Mouse (Mus musculus): Measurements from ENCODE around the gene Cenpm. TPM values are rescaled to one million over a fixed set of nuclear protein-coding genes. Genes with fewer than 3 reads are reported as not detected.

Cenpm gene
- total and polyA plus RNA-seq, 2 experiments from 2014 or later: 10.2 to 17.9 TPM

GRCm38 (mm10) chr15:82268783-82269182, 24.2 kb upstream of the Cenpm start:
- WGBS: 84% methylated on average over 9 of the region's 9 CpGs
- H3K4me1 ChIP-seq (ENCODE audit: insufficient read depth, low read length): peaks cover 12% of the 10 kb centered on the region; the same call in 1 of the 2 replicates
- ATAC-seq (ENCODE audit: low FRiP score): 0 out of 2 replicates have a peak, but pooled peaks have one; percentile 17

GRCm38 (mm10) chr15:82268185-82268584, 23.6 kb upstream of the Cenpm start:
- WGBS: 3% methylated on average over 3 of the region's 3 CpGs
- DNase-seq (ENCODE audit: low spot score): peak; percentile 75
- Histone ChIP-seq H3K36me3 (ENCODE audit: insufficient read depth, low read length) (no peaks in the 10 kb centered on the region), H3K4me2 (ENCODE audit: low read depth, low read length, poor library complexity, severe bottlenecking) (no peak overlapping the region), H3K9me3 (ENCODE audit: low read length) (no peaks in the 10 kb centered on the region), H3K27ac (ENCODE audit: low read depth, low read length) (peak overlapping the region; percentile 63; the same call in 1 of the 2 replicates), H3K27me3 (ENCODE audit: insufficient read depth, low read length) (no peaks in the 10 kb centered on the region), H3K4me3 (ENCODE audit: low read depth, low read length) (no peak overlapping the region), H3K9ac (replicated peaks; ENCODE audit: low read length, poor library complexity, severe bottlenecking) (no peak overlapping the region), H3K4me1 (ENCODE audit: insufficient read depth, low read length) (peaks cover 12% of the 10 kb centered on the region; the same call in 1 of the 2 replicates)
- TF ChIP-seq CTCF (IDR thresholded peaks at IDR 0.05): no peak
- ATAC-seq (ENCODE audit: low FRiP score): no peak

More at GRCm38 (mm10) chr15:82268783-82269182, 24.2 kb upstream of the Cenpm start:
- H3K9ac ChIP-seq (replicated peaks; ENCODE audit: low read length, poor library complexity, severe bottlenecking): no peak overlapping the region
- no peak for TF ChIP-seq CTCF (IDR thresholded peaks at IDR 0.05)
- H3K27me3 ChIP-seq (ENCODE audit: insufficient read depth, low read length): no peaks in the 10 kb centered on the region
- no peaks in the 10 kb centered on the region for H3K36me3 ChIP-seq (ENCODE audit: insufficient read depth, low read length)
- H3K4me3 ChIP-seq (ENCODE audit: low read depth, low read length): no peak overlapping the region
- H3K9me3 ChIP-seq (ENCODE audit: low read length): no peaks in the 10 kb centered on the region
- H3K4me2 ChIP-seq (ENCODE audit: low read depth, low read length, poor library complexity, severe bottlenecking): no peak overlapping the region
- H3K27ac ChIP-seq (ENCODE audit: low read depth, low read length): peak overlapping the region; percentile 51; the same call in 1 of the 2 replicates
- DNase-seq (ENCODE audit: low spot score): peak; percentile 69

GRCm38 (mm10) chr15:82266356-82266755, 21.8 kb upstream of the Cenpm start:
- Histone ChIP-seq H3K4me1 (ENCODE audit: insufficient read depth, low read length) (peaks cover 12% of the 10 kb centered on the region; the same call in 1 of the 2 replicates), H3K9me3 (ENCODE audit: low read length) (no peaks in the 10 kb centered on the region), H3K4me3 (ENCODE audit: low read depth, low read length) (no peak overlapping the region), H3K9ac (replicated peaks; ENCODE audit: low read length, poor library complexity, severe bottlenecking) (no peak overlapping the region), H3K36me3 (ENCODE audit: insufficient read depth, low read length) (no peaks in the 10 kb centered on the region), H3K27ac (ENCODE audit: low read depth, low read length) (no peak overlapping the region), H3K4me2 (ENCODE audit: low read depth, low read length, poor library complexity, severe bottlenecking) (no peak overlapping the region), H3K27me3 (ENCODE audit: insufficient read depth, low read length) (no peaks in the 10 kb centered on the region)
- peak; percentile 94 for TF ChIP-seq CTCF (IDR thresholded peaks at IDR 0.05)
- ATAC-seq (ENCODE audit: low FRiP score): no peak
- peak; percentile 73 for DNase-seq (ENCODE audit: low spot score)
- 12% methylated on average over 6 of the region's 6 CpGs for WGBS

- TF ChIP-seq CTCF (IDR thresholded peaks at IDR 0.05): peak; percentile 96
- H3K9ac ChIP-seq (replicated peaks; ENCODE audit: low read length, poor library complexity, severe bottlenecking): 0 out of 2 replicates have a peak overlapping the region, but pooled peaks have one; percentile 2
- no peaks in the 10 kb centered on the region for H3K27me3 ChIP-seq (ENCODE audit: insufficient read depth, low read length)
- H3K4me1 ChIP-seq (ENCODE audit: insufficient read depth, low read length): peaks cover 16% of the 10 kb centered on the region
- no peaks in the 10 kb centered on the region for H3K9me3 ChIP-seq (ENCODE audit: low read length)
- ATAC-seq (ENCODE audit: low FRiP score) (no peak), DNase-seq (ENCODE audit: low spot score) (peak; percentile 66)
- 16% methylated on average over 16 of the region's 16 CpGs for WGBS
- no peak overlapping the region for H3K4me3 ChIP-seq (ENCODE audit: low read depth, low read length)
- no peak overlapping the region for H3K4me2 ChIP-seq (ENCODE audit: low read depth, low read length, poor library complexity, severe bottlenecking)
- peaks cover 2% of the 10 kb centered on the region for H3K36me3 ChIP-seq (ENCODE audit: insufficient read depth, low read length)
- H3K27ac ChIP-seq (ENCODE audit: low read depth, low read length): no peak overlapping the region
Measured at GRCm38 (mm10) chr15:82259510-82259909, 15.0 kb upstream of the Cenpm start.

GRCm38 (mm10) chr15:82255944-82256383, 11.4 kb upstream of the Cenpm start:
- peaks cover 16% of the 10 kb centered on the region for H3K4me1 ChIP-seq (ENCODE audit: insufficient read depth, low read length)
- no peaks in the 10 kb centered on the region for H3K27me3 ChIP-seq (ENCODE audit: insufficient read depth, low read length)
- peaks cover 2% of the 10 kb centered on the region for H3K36me3 ChIP-seq (ENCODE audit: insufficient read depth, low read length)
- ATAC-seq (ENCODE audit: low FRiP score) (peak; percentile 95), DNase-seq (ENCODE audit: low spot score) (peak; percentile 95)
- WGBS: 7% methylated on average over 10 of the region's 10 CpGs
- TF ChIP-seq CTCF (IDR thresholded peaks at IDR 0.05): peak; percentile 66
- peak overlapping the region; percentile 89 for H3K27ac ChIP-seq (ENCODE audit: low read depth, low read length)
- H3K4me3 ChIP-seq (ENCODE audit: low read depth, low read length): peak overlapping the region; percentile 46
- H3K9me3 ChIP-seq (ENCODE audit: low read length): no peaks in the 10 kb centered on the region
- H3K4me2 ChIP-seq (ENCODE audit: low read depth, low read length, poor library complexity, severe bottlenecking): peak overlapping the region; percentile 78
- peak overlapping the region; percentile 84 for H3K9ac ChIP-seq (replicated peaks; ENCODE audit: low read length, poor library complexity, severe bottlenecking)

- peak; percentile 20; the same call in 1 of the 2 replicates for ATAC-seq (ENCODE audit: low FRiP score)
- H3K4me3 ChIP-seq (ENCODE audit: low read depth, low read length): peak overlapping the region; percentile 46; the same call in 1 of the 2 replicates
Measured at GRCm38 (mm10) chr15:82255248-82255647, 10.7 kb upstream of the Cenpm start.

More at GRCm38 (mm10) chr15:82255248-82255647, 10.7 kb upstream of the Cenpm start:
- 26% methylated on average over 4 of the region's 4 CpGs for WGBS
- Histone ChIP-seq H3K4me2 (ENCODE audit: low read depth, low read length, poor library complexity, severe bottlenecking) (peak overlapping the region; percentile 78), H3K9me3 (ENCODE audit: low read length) (no peaks in the 10 kb centered on the region), H3K27ac (ENCODE audit: low read depth, low read length) (peak overlapping the region; percentile 89), H3K27me3 (ENCODE audit: insufficient read depth, low read length) (no peaks in the 10 kb centered on the region), H3K36me3 (ENCODE audit: insufficient read depth, low read length) (peaks cover 2% of the 10 kb centered on the region; the same call in 1 of the 2 replicates), H3K9ac (replicated peaks; ENCODE audit: low read length, poor library complexity, severe bottlenecking) (no peak overlapping the region), H3K4me1 (ENCODE audit: insufficient read depth, low read length) (peaks cover 16% of the 10 kb centered on the region)
- DNase-seq (ENCODE audit: low spot score): peak; percentile 62
- peak; percentile 66 for TF ChIP-seq CTCF (IDR thresholded peaks at IDR 0.05)
